Mouse (Mus musculus) ES-Bruce4 (cell line): Measurements from ENCODE around the gene Calhm2. TPM values are rescaled to one million over a fixed set of nuclear protein-coding genes. Genes with fewer than 3 reads are reported as not detected.

Experiments used
- H3K27ac ChIP-seq: 2 replicates; pipeline ENCODE4 v1.5.1; 2012; ENCODE audit warnings: low read length, inconsistent platforms; ENCODE audit not compliant: insufficient read depth
- H3K27me3 ChIP-seq: 2 replicates; pipeline ENCODE4 v1.6.1; 2012; ENCODE audit warnings: mild to moderate bottlenecking, low read length, inconsistent platforms; ENCODE audit not compliant: control insufficient read depth, poor library complexity, insufficient read depth, severe bottlenecking
- H3K36me3 ChIP-seq: 2 replicates; pipeline ENCODE4 v1.6.1; 2012; ENCODE audit warnings: inconsistent platforms, mild to moderate bottlenecking, low read length, moderate library complexity; ENCODE audit not compliant: control insufficient read depth, poor library complexity, insufficient read depth, severe bottlenecking
- H3K4me1 ChIP-seq: one replicate; pipeline ENCODE4 v1.8.1; 2011; ENCODE audit warnings: low read length; ENCODE audit not compliant: control insufficient read depth, insufficient read depth
- H3K4me3 ChIP-seq: 2 replicates; pipeline ENCODE4 v1.5.1; 2011; ENCODE audit warnings: low read depth, mild to moderate bottlenecking, low read length
- H3K9ac ChIP-seq: 2 replicates; pipeline ENCODE4 v1.6.1; 2012; ENCODE audit warnings: low read depth, mild to moderate bottlenecking, inconsistent platforms; ENCODE audit not compliant: poor library complexity, severe bottlenecking
- H3K9me3 ChIP-seq: replicated peaks from 2 replicates; pipeline ENCODE4 v1.6.1; 2012; ENCODE audit warnings: mild to moderate bottlenecking, low read length, inconsistent platforms; ENCODE audit not compliant: control insufficient read depth, poor library complexity, insufficient read depth, severe bottlenecking
- CTCF ChIP-seq: IDR thresholded peaks from one replicate; pipeline ENCODE4 v1.8.1; 2011; ENCODE audit warnings: low read depth, low read length
- EP300 ChIP-seq: IDR thresholded peaks from 2 replicates; pipeline ENCODE4 v1.6.1; 2011; ENCODE audit warnings: low read depth, low read length; ENCODE audit not compliant: insufficient read depth
- POLR2A ChIP-seq: IDR thresholded peaks from one replicate; pipeline ENCODE4 v1.8.1; 2011; ENCODE audit warnings: low read length; ENCODE audit not compliant: insufficient read depth
- polyA plus RNA-seq: library from polyadenylated mRNA; stranded (reverse); fragments of >200 nt; gene quantifications from 2 replicates; pipeline ENCODE4 v1.2.4, GENCODE M21; 2011; ENCODE audit warnings: low read depth; ENCODE audit not compliant: missing spikeins, insufficient read depth, insufficient read length

Gene Calhm2
- polyA plus RNA-seq, 1 experiment, result 0.90 TPM

DNA sequence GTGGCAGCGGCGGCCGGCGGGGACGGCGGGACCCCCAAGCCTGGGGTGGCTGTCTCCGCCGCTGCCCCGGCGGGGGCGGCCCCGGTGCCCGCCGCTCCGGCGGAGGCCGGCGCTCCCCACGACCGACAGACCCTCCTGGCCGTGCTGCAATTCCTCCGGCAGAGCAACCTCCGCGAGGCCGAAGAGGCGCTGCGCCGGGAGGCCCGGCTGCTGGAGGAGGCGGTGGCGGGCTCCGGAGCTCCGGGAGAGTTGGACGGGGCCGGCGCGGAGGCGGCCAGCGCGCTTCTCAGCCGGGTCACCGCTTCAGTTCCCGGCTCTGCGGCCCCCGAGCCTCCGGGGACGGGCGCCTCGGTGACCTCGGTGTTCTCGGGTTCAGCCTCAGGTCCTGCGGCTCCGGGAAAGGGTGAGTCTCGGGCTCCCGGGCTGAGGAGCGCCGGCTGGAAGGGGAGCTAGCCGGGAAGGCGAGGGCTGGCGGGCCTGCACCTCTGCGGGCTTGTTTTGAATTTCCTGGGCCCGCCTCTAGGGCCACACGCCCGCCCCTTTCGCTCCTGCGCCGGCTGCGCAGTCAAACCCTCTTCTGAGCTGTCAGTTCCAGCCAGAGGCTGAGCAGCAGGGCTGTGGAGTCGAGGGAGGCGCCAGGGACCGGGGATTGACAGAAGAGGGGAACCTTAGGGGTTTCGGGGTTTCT lies 70.0 kb downstream of the Calhm2 start:
- Histone ChIP-seq H3K9me3 (no peaks in the 10 kb centered on the region), H3K4me3 (peak overlapping the region; percentile 66), H3K27me3 (no peaks in the 10 kb centered on the region), H3K27ac (no peak overlapping the region), H3K4me1 (no peaks in the 10 kb centered on the region), H3K9ac (peak overlapping the region; percentile 91), H3K36me3 (peaks cover 20% of the 10 kb centered on the region)
- no peak for TF ChIP-seq CTCF
- no peak for TF ChIP-seq POLR2A
- TF ChIP-seq EP300, result no peak

DNA sequence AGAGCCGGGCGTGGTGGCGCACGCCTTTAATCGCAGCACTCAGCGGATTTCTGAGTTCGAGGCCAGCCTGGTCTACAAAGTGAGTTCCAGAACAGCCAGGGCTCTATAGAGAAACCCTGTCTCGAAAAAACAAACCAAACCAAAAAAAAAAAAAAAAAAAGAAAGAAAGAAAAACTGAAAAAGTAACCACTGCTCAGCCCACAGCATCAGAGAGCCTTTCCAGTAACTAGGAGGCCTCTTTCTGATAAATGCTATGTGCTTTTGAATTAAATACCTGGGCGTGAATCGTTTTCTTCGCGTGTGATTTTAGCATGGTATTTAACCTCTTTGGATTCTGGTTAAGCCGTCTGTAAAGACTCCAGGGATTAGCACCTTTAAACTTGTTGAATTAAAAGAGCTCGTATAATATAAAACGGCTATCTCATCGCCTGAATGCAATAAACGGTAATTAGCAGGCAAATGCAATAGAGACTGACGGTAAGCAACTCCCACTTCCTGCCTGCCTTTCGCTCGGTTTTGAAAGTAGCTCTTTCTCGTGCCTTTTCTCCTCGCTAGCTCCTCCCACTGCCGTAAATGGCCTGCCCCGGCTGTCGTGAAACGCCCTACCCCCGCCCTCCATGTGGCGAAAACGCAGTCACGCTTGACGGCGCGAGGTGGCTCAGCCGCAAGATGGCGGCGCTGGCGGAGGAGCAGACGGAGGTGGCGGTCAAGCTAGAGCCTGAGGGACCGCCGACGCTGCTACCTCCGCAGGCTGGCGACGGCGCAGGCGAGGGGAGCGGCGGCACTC lies 70.8 kb downstream of the Calhm2 start, which contains the start of gene Taf5:
Taf5 (plus strand) TSS at position 651 of the 787 bp plus-strand sequence.
- Histone ChIP-seq H3K9me3 (no peaks in the 10 kb centered on the region), H3K9ac (peak within 1 kb of the TSS; percentile 91), H3K4me1 (no peaks in the 10 kb centered on the region), H3K27me3 (no peaks in the 10 kb centered on the region), H3K36me3 (peaks cover 16% of the 10 kb centered on the region), H3K27ac (peak within 1 kb of the TSS; percentile 24; the same call in 1 of the 2 replicates), H3K4me3 (peak within 1 kb of the TSS; percentile 66)
- TF ChIP-seq EP300 (peak; percentile 52; the same call in 1 of the 2 replicates), CTCF (no peak), POLR2A (peak; percentile 98)

DNA sequence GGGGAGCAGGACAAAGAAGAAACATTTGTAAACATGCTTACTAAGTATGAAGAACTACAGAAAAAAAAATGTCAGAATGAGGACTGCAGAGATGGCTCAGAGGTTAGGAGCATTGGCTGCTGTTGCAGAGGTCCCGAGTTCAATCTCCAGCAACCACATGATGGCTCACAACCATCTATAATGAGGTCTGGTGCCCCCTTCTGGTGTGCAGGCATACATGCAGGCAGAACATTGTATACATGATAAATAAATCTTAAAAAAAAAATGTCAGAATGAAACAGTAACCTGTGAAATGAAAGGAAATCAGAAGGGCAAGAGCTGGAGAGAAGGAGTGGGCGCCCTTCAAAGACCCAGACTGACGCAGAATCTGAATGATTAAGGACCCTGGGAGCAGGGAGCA lies 72.2 kb downstream of the Calhm2 start:
- H3K4me1 ChIP-seq, result no peaks in the 10 kb centered on the region
- H3K9ac ChIP-seq, result no peak overlapping the region
- no peaks in the 10 kb centered on the region for H3K9me3 ChIP-seq
- H3K36me3 ChIP-seq, result peaks cover 2% of the 10 kb centered on the region
- no peak overlapping the region for H3K4me3 ChIP-seq
- TF ChIP-seq EP300 (no peak), CTCF (peak; percentile 41), POLR2A (no peak)
- H3K27me3 ChIP-seq, result no peaks in the 10 kb centered on the region
- no peak overlapping the region for H3K27ac ChIP-seq

DNA sequence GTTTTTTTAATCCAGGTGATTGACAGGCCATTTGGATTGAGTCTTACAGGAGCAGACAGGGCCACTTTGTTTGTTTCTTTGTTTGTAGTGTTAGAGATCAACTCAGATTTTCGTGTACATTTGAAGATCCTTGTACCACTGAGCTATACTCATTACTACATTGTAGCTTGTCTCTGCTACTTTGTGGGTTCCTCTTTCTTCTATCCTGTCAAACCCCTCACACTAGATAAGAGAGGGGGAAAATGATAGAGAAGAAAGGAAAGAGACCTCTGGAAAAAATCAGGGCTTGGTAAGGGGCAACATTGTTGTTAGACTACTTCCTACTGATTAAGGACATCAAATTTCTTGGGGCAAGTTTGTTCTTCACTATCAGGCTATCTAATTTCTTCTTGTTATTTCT lies 80.4 kb downstream of the Calhm2 start:
- no peak overlapping the region for H3K9ac ChIP-seq
- no peak overlapping the region for H3K4me3 ChIP-seq
- TF ChIP-seq POLR2A, result no peak
- H3K4me1 ChIP-seq, result no peaks in the 10 kb centered on the region
- no peak overlapping the region for H3K27ac ChIP-seq
- H3K27me3 ChIP-seq, result no peaks in the 10 kb centered on the region
- H3K9me3 ChIP-seq, result no peaks in the 10 kb centered on the region
- H3K36me3 ChIP-seq, result no peaks in the 10 kb centered on the region

Other genes with a start within 250 kb of the Calhm2 start
- 21.2 and 21.9 TPM in 2 replicates for gene Ina, start 123.6 kb downstream of the Calhm2 start, polyA plus RNA-seq
- gene Nt5c2, start 123.1 kb downstream of the Calhm2 start, polyA plus RNA-seq, result 62.4 and 76.9 TPM in 2 replicates
- 70.7 and 73.2 TPM in 2 replicates for gene Pcgf6, start 87.4 kb downstream of the Calhm2 start, polyA plus RNA-seq
- gene Taf5, start 70.5 kb downstream of the Calhm2 start, polyA plus RNA-seq, result 19.4 and 21.8 TPM in 2 replicates
- gene Usmg5, start 47.6 kb downstream of the Calhm2 start, polyA plus RNA-seq, result 552 and 561 TPM in 2 replicates
- 41.5 and 42.4 TPM in 2 replicates for gene Pdcd11, start 47.5 kb downstream of the Calhm2 start, polyA plus RNA-seq
- gene Calhm1, start 6.0 kb upstream of the Calhm2 start, polyA plus RNA-seq, result not detected in 2 replicates
- not detected in 2 replicates for gene Calhm3, start 19.5 kb upstream of the Calhm2 start, polyA plus RNA-seq
- gene Neurl1a, start 40.5 kb upstream of the Calhm2 start, polyA plus RNA-seq, result 8.1 and 9.0 TPM in 2 replicates